In genomic region chr14:120136736-120137135, GRCm38 (mm10) we compare ENCODE assay signal across 12 mouse cellular contexts.
A peak's percentile ranks its signal among the peaks of the same experiment; 100 is the strongest.
DNase-seq lines count a peak whose midpoint lies in the region; ATAC-seq and TF ChIP-seq lines count a peak whose summit lies in the region.
"Had no signal": no experiment of that assay in that cellular context is flagged by ENCODE, and none has a peak within 500 bp of the region (broad histone marks: within the 10 kb centered on the region; RNA-seq: fewer than 3 reads in every experiment).

No protein-coding gene starts in this region.

- no peaks in the 10 kb centered on the region for H3K27me3 ChIP-seq in forebrain, postnatal 0 days (ENCODE audit: insufficient read depth, low read length)
- no peaks in the 10 kb centered on the region for H3K27me3 ChIP-seq in forebrain, embryonic 15.5 days
- no peaks in the 10 kb centered on the region for H3K27me3 ChIP-seq in embryonic facial prominence, embryonic 10.5 days (replicated peaks; ENCODE audit: low read depth, poor library complexity, severe bottlenecking)
- H3K27me3 ChIP-seq: embryonic facial prominence, embryonic 12.5 days; hindbrain, embryonic 15.5 days; lung, embryonic 15.5 days had no signal

- peak; percentile 60 for DNase-seq in forebrain, postnatal 0 days
- peak; percentile 25 to 55 for DNase-seq in left cerebral cortex, adult 2 months (ENCODE audit: extremely low spot score in 1 of 2, low spot score in 2 of 2)
- no peak for DNase-seq in left cerebral cortex, postnatal 10 days (ENCODE audit: extremely low spot score in 1 of 2, low spot score in 2 of 2)
- peak; percentile 8 for DNase-seq in embryonic facial prominence, embryonic 10.5 days (ENCODE audit: low spot score)
- peak; percentile 61 to 92 for DNase-seq in left cerebral cortex, postnatal 25 days (ENCODE audit: low spot score in 2 of 2)
- no peak for DNase-seq in gastrocnemius, postnatal 14 days
- no peak for DNase-seq in spleen, postnatal 36 days (ENCODE audit: low spot score in 2 of 2)
- DNase-seq: cerebellum, adult 9-11 months had no signal

- H3K9me3 ChIP-seq in forebrain, postnatal 0 days (ENCODE audit: low read length), result no peaks in the 10 kb centered on the region
- H3K9me3 ChIP-seq in forebrain, embryonic 15.5 days, result no peaks in the 10 kb centered on the region
- no peaks in the 10 kb centered on the region for H3K9me3 ChIP-seq in embryonic facial prominence, embryonic 10.5 days
- H3K9me3 ChIP-seq: embryonic facial prominence, embryonic 12.5 days; hindbrain, embryonic 15.5 days; lung, embryonic 15.5 days had no signal

- no peak for TF ChIP-seq CTCF in forebrain, postnatal 0 days (IDR thresholded peaks at IDR 0.05; ENCODE audit: low read depth)
- no peak for TF ChIP-seq CTCF in left cerebral cortex, adult 2 months (IDR thresholded peaks at IDR 0.05)

- WGBS in forebrain, postnatal 0 days, result 57% methylated on average over 8 of the region's 8 CpGs
- 68% methylated on average over 8 of the region's 8 CpGs for WGBS in forebrain, embryonic 15.5 days
- 91% methylated on average over 8 of the region's 8 CpGs for WGBS in embryonic facial prominence, embryonic 10.5 days

- peaks cover 18% of the 10 kb centered on the region for H3K4me1 ChIP-seq in forebrain, postnatal 0 days (ENCODE audit: insufficient read depth)
- H3K4me1 ChIP-seq in forebrain, embryonic 15.5 days, result peaks cover 21% of the 10 kb centered on the region
- H3K4me1 ChIP-seq in embryonic facial prominence, embryonic 10.5 days, result peaks cover 16% of the 10 kb centered on the region

- H3K36me3 ChIP-seq in forebrain, postnatal 0 days (ENCODE audit: insufficient read depth), result no peaks in the 10 kb centered on the region
- no peaks in the 10 kb centered on the region for H3K36me3 ChIP-seq in forebrain, embryonic 15.5 days
- no peaks in the 10 kb centered on the region for H3K36me3 ChIP-seq in embryonic facial prominence, embryonic 10.5 days (replicated peaks)
- H3K36me3 ChIP-seq: embryonic facial prominence, embryonic 12.5 days; hindbrain, embryonic 15.5 days; lung, embryonic 15.5 days had no signal

- no peak overlapping the region for H3K4me2 ChIP-seq in forebrain, postnatal 0 days (ENCODE audit: low read depth)
- H3K4me2 ChIP-seq in forebrain, embryonic 15.5 days (replicated peaks), result no peak overlapping the region

- no peak overlapping the region for H3K4me3 ChIP-seq in forebrain, postnatal 0 days (ENCODE audit: low read depth, low read length)
- H3K4me3 ChIP-seq in forebrain, embryonic 15.5 days, result no peak overlapping the region
- H3K4me3 ChIP-seq in left cerebral cortex, adult 2 months, result no peak overlapping the region
- H3K4me3 ChIP-seq in embryonic facial prominence, embryonic 10.5 days, result no peak overlapping the region
- H3K4me3 ChIP-seq: hindbrain, embryonic 15.5 days had no signal

- ATAC-seq in forebrain, postnatal 0 days, result no peak
- no peak for ATAC-seq in forebrain, embryonic 15.5 days (replicated peaks)

- H3K9ac ChIP-seq in forebrain, postnatal 0 days, result no peak overlapping the region
- H3K9ac ChIP-seq in forebrain, embryonic 15.5 days (replicated peaks), result no peak overlapping the region
- H3K9ac ChIP-seq: embryonic facial prominence, embryonic 12.5 days; hindbrain, embryonic 15.5 days; lung, embryonic 15.5 days had no signal

- H3K27ac ChIP-seq in forebrain, postnatal 0 days (ENCODE audit: low read depth, low read length), result no peak overlapping the region
- no peak overlapping the region for H3K27ac ChIP-seq in forebrain, embryonic 15.5 days (replicated peaks)
- H3K27ac ChIP-seq in left cerebral cortex, adult 2 months, result peak overlapping the region; percentile 71; the same call in 1 of the 2 replicates
- H3K27ac ChIP-seq in embryonic facial prominence, embryonic 10.5 days (replicated peaks), result no peak overlapping the region
- H3K27ac ChIP-seq: hindbrain, embryonic 15.5 days had no signal

- intact Hi-C loops in left cerebral cortex, adult 2 months (cut with DNase I), result loop anchor here (5.0 kb wide), 4 partner anchors 59 to 626 kb away; partner anchors contain the start of gene Mbnl2
- intact Hi-C loops in left cerebral cortex, postnatal 10 days (cut with DNase I), result loop anchor here (5.0 kb wide), 2 partner anchors 126 to 141 kb away; partner anchors contain the start of gene Mbnl2
- intact Hi-C loops in left cerebral cortex, postnatal 25 days (cut with DNase I), result loop anchor here (2.0 to 5.0 kb wide), 4 partner anchors 60 to 341 kb away; partner anchors contain the start of genes Mbnl2 and Rap2a
- intact Hi-C loops in gastrocnemius, postnatal 14 days (cut with DNase I; ENCODE audit: low total_unique reads), result loop anchor here (10.0 kb wide), 1 partner anchor 52 kb away; no protein-coding TSS in a partner anchor

Comparison
In these comparisons a context has a peak if more than half of its experiments do, and no peak if none do; other contexts are left out.
1. DNase-seq: peak in forebrain, postnatal 0 days (single experiment), left cerebral cortex, adult 2 months (2 of 2), embryonic facial prominence, embryonic 10.5 days (single experiment) and left cerebral cortex, postnatal 25 days (2 of 2); none in left cerebral cortex, postnatal 10 days (0 of 2), gastrocnemius, postnatal 14 days (single experiment) and spleen, postnatal 36 days (0 of 2).